Mouse (Mus musculus): ENCODE data around the gene Kcnj9. TPM values are rescaled to one million over a fixed set of nuclear protein-coding genes. Genes with fewer than 3 reads are reported as not detected.
A peak's percentile ranks its signal among the peaks of the same experiment; 100 is the strongest.

Gene Kcnj9
- total RNA-seq, 2 experiments from 2014 or later = 38.4 to 46.7 TPM

DNA sequence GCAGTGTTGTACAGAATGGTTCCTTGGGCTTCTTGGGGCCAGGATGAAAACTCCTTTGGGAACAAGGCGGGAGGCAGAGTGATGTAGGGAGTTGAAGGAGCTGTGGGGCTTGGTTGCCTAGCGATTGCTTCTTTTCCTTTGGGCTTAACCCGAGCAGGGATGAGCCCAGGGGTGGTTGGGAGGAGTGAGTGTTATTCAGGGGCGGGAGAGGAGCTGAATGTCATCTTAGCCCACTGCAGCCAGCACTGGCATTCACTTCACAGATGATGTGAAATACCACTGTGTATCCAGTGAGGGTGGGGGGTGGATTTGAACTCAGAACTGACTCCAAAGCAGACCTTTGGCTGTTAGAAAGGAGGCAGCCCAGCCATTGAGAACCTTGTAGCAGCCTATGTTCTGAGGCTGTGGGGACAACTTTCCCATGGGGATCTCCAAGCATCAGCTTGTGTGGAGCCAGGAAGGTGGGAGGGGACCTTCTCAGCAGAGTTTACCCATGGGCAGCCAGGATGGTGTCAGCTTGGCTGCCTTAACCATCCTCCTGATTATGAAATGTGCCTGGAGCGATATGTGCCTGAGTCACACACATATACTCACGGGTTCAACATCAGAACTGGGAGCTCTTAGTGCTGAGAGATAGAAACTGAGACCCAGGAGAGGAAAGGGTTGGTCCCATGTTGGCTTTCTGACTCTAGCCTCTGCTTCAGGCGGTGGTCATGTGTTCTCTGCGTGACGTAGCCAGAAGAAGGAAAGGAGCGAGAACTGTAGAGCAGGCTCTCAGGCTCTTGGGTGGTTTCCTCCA is 15.3 kb downstream of the Kcnj9 start:
- DNase-seq (ENCODE audit: low spot score in 2 of 2) = peak in 1 of 2 experiments; percentile 52

DNA sequence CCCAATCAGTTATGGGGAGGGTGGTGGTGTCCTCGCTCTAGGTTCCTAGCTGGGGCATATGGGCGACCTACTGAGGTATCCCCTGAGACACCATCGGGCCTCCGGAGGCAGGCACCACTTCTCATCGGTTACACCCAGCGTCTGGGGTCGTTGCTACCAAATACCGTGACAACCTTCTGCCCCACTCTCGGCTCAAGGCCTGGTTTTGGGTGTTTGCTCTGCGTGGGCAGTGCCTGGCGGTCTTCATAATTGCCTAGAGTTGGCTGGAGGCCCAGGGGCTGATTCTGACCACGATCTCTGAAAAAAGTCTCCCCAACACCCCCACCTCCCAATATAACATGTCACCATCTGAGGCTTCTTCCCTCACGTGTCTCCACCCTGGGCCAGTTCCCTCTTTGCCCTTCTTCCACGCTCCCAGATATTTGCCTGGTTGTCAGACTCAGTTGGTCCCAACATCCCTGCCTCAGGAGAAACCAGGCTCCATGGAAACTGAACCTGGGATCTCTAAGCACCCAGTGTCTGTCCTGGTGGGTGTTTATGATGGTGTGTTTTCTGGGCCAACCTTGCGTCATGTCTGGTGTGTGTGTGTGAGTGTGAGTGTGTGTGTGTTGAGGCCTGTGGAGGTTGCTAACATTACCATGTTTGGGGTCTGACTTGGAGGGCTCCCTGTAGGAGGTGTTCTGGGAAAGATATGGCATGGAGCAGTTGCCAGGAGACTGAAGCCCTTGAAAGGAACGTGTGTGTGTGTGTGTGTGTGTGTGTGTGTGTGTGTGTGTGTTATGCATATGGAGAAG is 16.2 kb downstream of the Kcnj9 start:
- DNase-seq (ENCODE audit: low spot score in 2 of 2) = peak in 1 of 2 experiments; percentile 65

- DNase-seq (ENCODE audit: low spot score in 2 of 2) = peak; percentile 68 to 81
Observed at GRCm38 (mm10) chr1:172311921-172312767, 17.0 kb downstream of the Kcnj9 start.

GRCm38 (mm10) chr1:172311248-172311906 is 17.7 kb downstream of the Kcnj9 start:
- peak in 1 of 2 experiments; percentile 47 for DNase-seq (ENCODE audit: low spot score in 2 of 2)

- DNase-seq (ENCODE audit: low spot score in 2 of 2) = peak; percentile 97
Observed at GRCm38 (mm10) chr1:172309699-172310398, 19.3 kb downstream of the Kcnj9 start.

DNA sequence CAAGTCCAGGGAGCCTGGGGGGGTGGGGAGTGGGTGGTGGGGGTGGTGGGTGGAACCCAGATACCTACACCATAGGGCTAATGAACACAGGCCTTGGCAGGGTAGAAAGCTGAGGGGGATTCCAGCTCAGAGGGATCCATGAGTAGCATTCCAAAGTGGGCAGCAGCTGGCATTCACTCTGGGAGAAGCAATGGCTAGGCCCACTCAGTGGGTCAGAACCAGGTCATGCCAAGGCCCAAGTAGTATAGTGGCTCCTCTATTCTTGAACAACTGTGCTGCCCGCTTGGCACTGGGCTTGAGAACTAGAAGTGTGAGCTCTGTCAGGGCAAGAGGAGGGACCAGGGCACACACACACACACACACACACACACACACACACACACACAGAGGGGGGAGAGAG is 20.7 kb downstream of the Kcnj9 start:
- DNase-seq (ENCODE audit: low spot score in 2 of 2) = no peak

GRCm38 (mm10) chr1:172307936-172308335 is 21.2 kb downstream of the Kcnj9 start:
- DNase-seq (ENCODE audit: low spot score in 2 of 2) = no peak

- no peak for DNase-seq (ENCODE audit: low spot score in 2 of 2)
Observed at GRCm38 (mm10) chr1:172306885-172307284, 22.2 kb downstream of the Kcnj9 start.

DNA sequence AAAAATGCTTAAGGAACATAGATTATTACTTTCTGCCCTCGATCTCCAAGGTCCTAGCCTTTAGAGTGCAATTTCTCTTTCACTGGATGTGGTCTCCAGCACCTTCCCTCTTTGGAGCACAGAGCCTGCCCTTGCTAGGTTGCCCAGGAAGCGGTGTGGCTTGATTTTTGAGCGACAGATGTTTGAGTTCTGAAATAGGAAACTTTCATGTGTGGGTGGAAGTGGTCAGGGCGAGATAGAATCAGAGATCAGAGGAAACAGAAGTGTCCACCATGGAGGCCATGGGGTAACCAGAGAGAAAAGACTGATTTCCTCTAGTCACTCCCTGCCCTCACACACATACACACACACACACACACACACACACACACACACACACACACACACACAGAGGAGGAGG is 22.9 kb downstream of the Kcnj9 start:
- DNase-seq (ENCODE audit: low spot score in 2 of 2) = no peak

DNA sequence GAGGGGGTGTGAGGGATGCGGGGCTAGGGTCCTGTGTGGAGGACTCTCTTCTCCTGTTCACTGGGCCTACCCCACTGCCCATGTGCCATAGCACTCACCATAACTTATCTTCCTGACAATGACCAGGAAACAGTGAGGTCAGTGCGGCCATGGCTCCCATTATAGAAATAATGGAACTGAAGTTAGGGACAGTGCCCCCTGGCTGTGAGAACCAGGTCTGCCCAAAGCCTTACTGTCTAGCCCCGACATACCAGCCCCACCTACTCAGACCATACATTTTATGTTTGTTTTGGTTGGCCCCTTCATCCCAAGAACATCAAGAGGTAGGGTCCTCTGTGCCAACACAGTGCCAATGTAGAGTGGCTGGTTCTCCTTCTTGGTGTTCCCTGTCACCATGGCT is 23.5 kb downstream of the Kcnj9 start:
- DNase-seq (ENCODE audit: low spot score in 2 of 2) = no peak

GRCm38 (mm10) chr1:172305153-172305552 is 24.0 kb downstream of the Kcnj9 start:
- no peak for DNase-seq (ENCODE audit: low spot score in 2 of 2)

- no peak for DNase-seq (ENCODE audit: low spot score in 2 of 2)
Observed at GRCm38 (mm10) chr1:172304443-172304842, 24.7 kb downstream of the Kcnj9 start.

GRCm38 (mm10) chr1:172302851-172303250 is 26.3 kb downstream of the Kcnj9 start:
- DNase-seq (ENCODE audit: low spot score in 2 of 2) = no peak

- DNase-seq (ENCODE audit: low spot score in 2 of 2) = no peak
Observed at GRCm38 (mm10) chr1:172302311-172302710, 26.8 kb downstream of the Kcnj9 start.

DNA sequence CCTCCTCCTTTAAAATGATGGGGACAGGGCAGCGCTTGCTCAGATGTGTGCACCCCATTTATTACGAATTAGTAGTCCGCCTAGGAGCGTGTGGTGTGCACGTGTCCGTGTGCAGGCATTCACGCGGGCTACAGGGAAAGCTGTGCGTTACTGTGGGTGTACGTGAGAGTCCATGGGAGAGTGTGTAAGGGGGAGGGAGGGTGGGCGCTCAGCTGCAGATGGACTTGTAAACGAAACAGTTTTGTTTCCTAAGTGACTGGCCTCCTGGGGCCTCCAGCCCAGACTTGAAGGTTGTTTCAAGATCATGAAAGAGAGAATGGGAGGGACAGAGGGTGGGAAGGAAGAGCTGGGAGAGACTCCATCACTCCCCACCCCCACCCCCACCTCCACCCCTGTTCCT is 27.9 kb downstream of the Kcnj9 start:
- DNase-seq (ENCODE audit: low spot score in 2 of 2) = no peak

DNA sequence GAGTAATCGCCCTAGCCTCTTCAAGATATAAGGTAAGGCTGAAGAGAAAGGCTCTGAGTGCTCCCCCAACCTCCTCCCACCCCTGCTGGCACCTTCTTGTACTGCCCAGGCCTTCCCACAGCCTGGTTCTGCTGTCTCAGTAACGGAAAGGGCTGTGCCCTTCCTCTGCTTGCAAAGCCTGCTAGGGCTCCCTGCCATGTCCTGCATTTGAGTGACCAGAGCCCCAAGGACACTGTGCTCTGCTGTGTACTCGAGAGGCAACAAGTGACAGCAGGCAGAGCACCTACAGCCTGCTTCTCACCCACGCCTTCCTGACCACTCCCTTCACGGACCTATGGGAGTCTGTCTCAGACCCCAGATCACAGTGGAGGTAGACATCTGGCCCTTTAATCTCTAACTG is 28.9 kb downstream of the Kcnj9 start:
- peak in 1 of 2 experiments; percentile 57 for DNase-seq (ENCODE audit: low spot score in 2 of 2)

- DNase-seq (ENCODE audit: low spot score in 2 of 2) = peak in 1 of 2 experiments; percentile 62
Observed at GRCm38 (mm10) chr1:172299528-172299927, 29.6 kb downstream of the Kcnj9 start.

DNA sequence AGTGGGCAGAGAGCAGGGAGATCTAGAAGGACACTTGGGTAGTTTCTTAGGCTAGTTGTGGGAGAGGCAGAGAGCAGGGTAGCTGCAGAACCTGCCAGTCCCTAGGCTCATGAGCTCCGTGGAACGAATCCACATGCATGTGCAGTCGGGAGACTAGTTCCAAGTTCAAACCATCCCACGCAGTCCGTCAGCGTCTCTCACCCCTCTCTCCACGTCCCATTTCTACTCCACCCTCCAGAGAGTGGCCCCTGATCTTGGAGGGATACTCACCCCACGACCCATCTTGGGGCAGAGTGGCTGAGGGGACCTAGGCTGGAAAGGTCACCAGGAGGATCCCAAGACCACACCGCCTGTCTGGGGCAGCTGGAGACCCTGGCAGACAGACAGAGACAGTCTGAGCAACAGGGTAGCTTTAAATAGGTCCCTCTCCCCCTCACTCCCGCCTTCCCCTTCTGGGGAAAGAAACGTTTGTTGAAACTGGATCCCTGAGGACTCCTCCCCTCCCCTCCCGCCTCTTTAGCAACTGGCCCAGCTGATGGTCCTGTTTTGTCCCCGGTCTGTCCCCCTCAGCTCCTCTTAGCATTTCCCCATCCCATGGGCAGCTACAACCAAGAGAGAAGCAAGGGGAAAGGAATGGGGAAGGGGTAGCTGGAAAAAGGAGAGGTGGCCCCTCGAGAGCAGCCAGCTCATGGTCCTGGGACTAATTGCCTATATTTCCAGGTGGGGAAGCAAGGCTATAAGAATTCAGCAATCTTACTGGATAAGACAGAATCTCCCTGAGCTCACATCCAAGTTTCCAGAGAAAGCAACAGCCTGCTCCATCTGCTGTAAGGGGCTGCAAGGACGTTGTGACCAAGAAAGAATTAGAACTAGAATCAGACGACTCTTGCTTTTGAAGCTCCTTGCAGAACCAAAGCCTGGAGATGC is 31.2 kb downstream of the Kcnj9 start, which contains the start of gene Atp1a2:
Atp1a2 (minus strand) TSS at position 454 of the 927 bp plus-strand sequence.
- DNase-seq (ENCODE audit: low spot score in 2 of 2) = peak in 1 of 2 experiments; percentile 75

All from layer of hippocampus, postnatal 10 days (tissue).